Mouse (Mus musculus): ENCODE measurements around the gene Hoxc13. TPM values are rescaled to one million over a fixed set of nuclear protein-coding genes. Genes with fewer than 3 reads are reported as not detected.
A peak's percentile ranks its signal among the peaks of the same experiment; 100 is the strongest.

Gene Hoxc13
- polyA plus RNA-seq, 1 experiment from 2014 or later: not detected

DNA sequence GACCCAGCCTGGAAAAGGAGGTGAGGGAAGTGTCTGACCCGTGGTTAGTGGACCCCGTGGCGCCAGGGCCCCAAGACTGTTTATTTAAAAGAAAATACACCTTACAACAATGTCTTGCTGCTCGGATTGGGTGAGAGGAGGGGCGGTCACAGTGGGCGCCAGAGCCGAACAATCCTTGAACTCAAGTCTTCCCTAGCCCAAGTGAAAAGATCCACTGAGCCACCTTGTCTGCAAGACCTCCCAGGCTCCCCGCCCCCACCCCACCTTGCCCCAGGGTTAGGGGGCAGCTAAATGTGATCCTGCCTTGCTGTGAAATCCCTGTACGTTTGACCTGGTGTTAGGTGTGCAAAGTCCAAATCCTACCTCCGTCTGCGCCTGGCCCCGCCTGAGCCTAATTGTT, 36.0 kb downstream of the Hoxc13 start:
- Histone ChIP-seq H3K4me3 (replicated peaks) (no peak overlapping the region), H3K9ac (no peak overlapping the region), H3K4me2 (no peak overlapping the region), H3K27ac (no peak overlapping the region), H3K36me3 (replicated peaks) (no peaks in the 10 kb centered on the region), H3K4me1 (no peaks in the 10 kb centered on the region), H3K27me3 (peaks cover 98% of the 10 kb centered on the region), H3K9me3 (no peaks in the 10 kb centered on the region)
- no peak for ATAC-seq (ENCODE audit: low FRiP score)
- WGBS: under 1% methylated on average over 12 of the region's 12 CpGs

DNA sequence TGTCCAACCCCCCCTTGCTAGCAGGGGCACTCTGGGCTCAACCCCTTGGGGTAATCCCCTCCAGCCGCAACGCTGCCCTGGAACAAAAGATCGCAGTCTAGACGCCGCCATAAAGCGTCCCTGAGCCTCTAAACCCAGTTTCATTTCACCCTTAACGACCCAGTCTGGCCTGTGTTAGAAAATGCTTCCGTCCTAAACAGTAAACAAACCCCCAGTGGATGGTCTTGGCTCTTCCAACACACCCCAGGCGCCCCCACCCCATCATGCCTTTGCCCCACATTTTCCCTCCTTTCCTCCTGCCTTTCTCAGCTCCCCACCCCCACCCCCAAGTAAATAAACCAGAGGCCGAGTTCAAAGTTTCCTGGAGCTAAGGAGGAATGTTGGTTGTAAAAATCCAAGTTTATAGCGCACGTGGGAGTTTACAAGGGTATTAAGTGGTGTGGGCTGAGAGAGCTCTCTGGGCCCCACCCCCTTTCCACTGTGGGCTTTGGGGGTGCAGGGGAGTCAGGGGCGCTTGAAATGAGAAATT, 38.8 kb downstream of the Hoxc13 start:
- no peaks in the 10 kb centered on the region for H3K9me3 ChIP-seq
- peaks cover 97% of the 10 kb centered on the region for H3K27me3 ChIP-seq
- no peak for ATAC-seq (ENCODE audit: low FRiP score)
- no peak overlapping the region for H3K9ac ChIP-seq
- no peak overlapping the region for H3K4me2 ChIP-seq
- H3K27ac ChIP-seq: no peak overlapping the region
- under 1% methylated on average over 13 of the region's 13 CpGs for WGBS
- H3K36me3 ChIP-seq (replicated peaks): no peaks in the 10 kb centered on the region
- H3K4me1 ChIP-seq: no peaks in the 10 kb centered on the region
- no peak overlapping the region for H3K4me3 ChIP-seq (replicated peaks)

DNA sequence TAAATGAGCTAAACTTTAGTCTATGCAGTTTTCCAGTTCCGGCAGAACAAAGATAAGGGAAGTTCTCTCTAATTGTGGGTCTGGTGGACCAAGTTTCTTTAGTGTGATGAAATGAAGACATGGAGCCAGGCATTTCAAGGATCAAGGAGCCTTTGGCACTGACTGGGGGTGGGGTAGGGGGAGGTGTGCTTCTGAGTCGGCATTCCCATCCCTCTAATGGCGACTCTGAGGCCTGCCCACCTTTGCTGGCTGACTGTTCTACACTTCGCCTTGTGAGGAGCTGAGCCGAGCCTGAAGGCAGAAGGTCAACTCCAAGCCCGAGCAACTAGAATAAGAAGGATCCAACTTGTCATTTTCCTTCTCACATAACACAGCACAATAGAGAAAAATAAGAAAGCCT, 40.8 kb downstream of the Hoxc13 start:
- WGBS: 7% methylated on average over 6 of the region's 6 CpGs
- Histone ChIP-seq H3K27ac (no peak overlapping the region), H3K9ac (no peak overlapping the region)

DNA sequence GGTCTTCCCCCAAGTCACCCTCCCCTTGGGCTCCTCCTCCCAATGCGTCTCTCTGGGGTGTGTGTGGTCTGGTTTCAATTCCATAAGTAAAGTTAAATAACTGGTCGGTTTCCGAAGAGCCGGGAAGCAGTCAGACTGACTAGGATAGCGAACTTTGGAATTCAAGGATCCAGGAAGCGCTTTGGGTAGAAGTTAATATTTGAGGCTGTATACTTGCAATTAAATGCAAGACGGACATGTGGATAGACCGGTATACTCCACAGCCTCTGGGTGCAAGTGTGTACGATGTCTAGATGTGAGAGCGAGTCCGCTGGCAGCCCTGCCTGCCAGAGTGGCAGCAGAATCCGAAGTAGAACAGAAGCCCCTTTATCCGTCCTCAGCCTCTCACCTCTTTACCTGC, 41.6 kb downstream of the Hoxc13 start:
- Histone ChIP-seq H3K9ac (no peak overlapping the region), H3K4me1 (peaks cover 4% of the 10 kb centered on the region; the same call in 1 of the 2 replicates), H3K27ac (no peak overlapping the region), H3K4me2 (no peak overlapping the region), H3K9me3 (no peaks in the 10 kb centered on the region), H3K27me3 (peaks cover 97% of the 10 kb centered on the region), H3K36me3 (replicated peaks) (no peaks in the 10 kb centered on the region), H3K4me3 (replicated peaks) (no peak overlapping the region)
- ATAC-seq (ENCODE audit: low FRiP score): no peak
- 2% methylated on average over 13 of the region's 13 CpGs for WGBS

More for the DNA sequence above, 40.8 kb downstream of the Hoxc13 start:
- Histone ChIP-seq H3K4me3 (replicated peaks) (no peak overlapping the region), H3K36me3 (replicated peaks) (no peaks in the 10 kb centered on the region), H3K4me1 (peaks cover 2% of the 10 kb centered on the region; the same call in 1 of the 2 replicates), H3K4me2 (no peak overlapping the region), H3K9me3 (no peaks in the 10 kb centered on the region), H3K27me3 (peaks cover 97% of the 10 kb centered on the region)
- no peak for ATAC-seq (ENCODE audit: low FRiP score)

DNA sequence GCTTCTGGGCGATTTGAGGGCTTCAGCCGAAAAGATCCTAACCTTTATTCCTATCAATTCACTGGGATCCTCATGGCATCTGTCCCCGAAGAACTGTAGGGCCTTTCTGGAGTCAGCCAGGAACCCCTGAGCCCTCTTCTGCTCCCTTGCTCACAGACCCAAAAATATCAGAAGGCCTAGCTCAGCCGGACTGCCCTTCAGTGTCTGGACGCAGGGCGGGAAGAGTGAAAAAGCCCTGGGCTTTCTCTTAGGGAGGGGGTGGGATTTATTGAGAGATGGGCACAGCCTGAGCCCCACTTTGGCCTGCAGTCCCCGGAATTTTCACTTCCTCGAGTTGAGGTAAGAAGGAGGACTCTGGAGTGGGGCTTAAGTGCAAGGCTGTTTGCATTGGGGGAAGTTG, 42.4 kb downstream of the Hoxc13 start:
- WGBS: 2% methylated on average over 8 of the region's 8 CpGs
- H3K9ac ChIP-seq: no peak overlapping the region
- peaks cover 97% of the 10 kb centered on the region for H3K27me3 ChIP-seq
- no peak for ATAC-seq (ENCODE audit: low FRiP score)
- H3K4me1 ChIP-seq: peaks cover 4% of the 10 kb centered on the region; the same call in 1 of the 2 replicates
- no peak overlapping the region for H3K4me2 ChIP-seq
- H3K4me3 ChIP-seq (replicated peaks): no peak overlapping the region
- no peaks in the 10 kb centered on the region for H3K36me3 ChIP-seq (replicated peaks)
- no peaks in the 10 kb centered on the region for H3K9me3 ChIP-seq
- H3K27ac ChIP-seq: no peak overlapping the region

DNA sequence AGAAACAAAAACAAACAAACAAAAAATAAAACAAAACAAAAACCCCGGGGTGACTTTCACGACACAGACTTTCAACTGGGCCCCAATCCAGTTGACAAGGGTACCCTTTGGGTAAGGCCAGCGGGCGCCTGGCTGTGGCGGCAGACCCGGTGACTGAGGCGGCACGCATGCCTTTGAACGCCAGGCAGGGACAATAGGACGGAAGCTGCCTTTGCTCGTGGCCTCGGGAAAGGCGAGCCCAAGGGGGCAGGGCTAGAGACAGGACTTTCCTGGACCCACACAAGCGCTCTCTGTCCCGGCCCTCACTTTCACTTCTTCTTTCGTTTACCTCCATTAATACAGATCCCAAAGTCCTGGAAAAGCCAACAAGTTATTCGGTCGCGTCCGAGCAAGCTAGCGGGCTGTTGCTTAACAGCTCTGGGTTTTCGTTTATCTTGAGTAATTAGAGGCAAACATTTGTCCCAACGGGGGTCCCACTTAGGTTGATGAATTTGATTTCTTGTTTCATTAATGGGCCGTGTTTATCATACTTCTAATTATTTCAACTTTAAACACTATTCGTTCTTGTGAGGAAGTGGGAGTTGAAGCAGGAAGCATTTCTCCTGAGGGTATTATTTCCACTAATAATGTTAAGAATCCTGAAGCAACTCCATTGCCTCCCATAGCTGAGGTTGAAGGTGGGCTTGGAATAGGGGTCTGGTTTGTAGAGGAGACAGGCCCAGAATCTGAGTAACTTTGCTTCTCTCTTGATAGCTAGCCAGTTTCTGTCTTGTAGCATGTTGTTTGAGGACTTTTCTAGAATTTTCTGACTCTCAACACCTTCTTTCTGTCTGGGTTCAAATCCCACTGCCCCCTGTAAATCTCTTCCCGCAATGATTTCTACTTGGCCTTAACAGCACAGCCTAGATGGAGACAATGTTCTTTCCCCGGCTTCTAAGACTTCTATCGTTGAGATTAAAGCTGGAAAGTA, 43.1 kb downstream of the Hoxc13 start:
- no peak for ATAC-seq (ENCODE audit: low FRiP score)
- no peaks in the 10 kb centered on the region for H3K36me3 ChIP-seq (replicated peaks)
- no peaks in the 10 kb centered on the region for H3K9me3 ChIP-seq
- no peak overlapping the region for H3K9ac ChIP-seq
- H3K4me3 ChIP-seq (replicated peaks): no peak overlapping the region
- no peak overlapping the region for H3K27ac ChIP-seq
- 1% methylated on average over 28 of the region's 28 CpGs for WGBS
- peaks cover 97% of the 10 kb centered on the region for H3K27me3 ChIP-seq
- H3K4me2 ChIP-seq: no peak overlapping the region
- peaks cover 4% of the 10 kb centered on the region; the same call in 1 of the 2 replicates for H3K4me1 ChIP-seq

DNA sequence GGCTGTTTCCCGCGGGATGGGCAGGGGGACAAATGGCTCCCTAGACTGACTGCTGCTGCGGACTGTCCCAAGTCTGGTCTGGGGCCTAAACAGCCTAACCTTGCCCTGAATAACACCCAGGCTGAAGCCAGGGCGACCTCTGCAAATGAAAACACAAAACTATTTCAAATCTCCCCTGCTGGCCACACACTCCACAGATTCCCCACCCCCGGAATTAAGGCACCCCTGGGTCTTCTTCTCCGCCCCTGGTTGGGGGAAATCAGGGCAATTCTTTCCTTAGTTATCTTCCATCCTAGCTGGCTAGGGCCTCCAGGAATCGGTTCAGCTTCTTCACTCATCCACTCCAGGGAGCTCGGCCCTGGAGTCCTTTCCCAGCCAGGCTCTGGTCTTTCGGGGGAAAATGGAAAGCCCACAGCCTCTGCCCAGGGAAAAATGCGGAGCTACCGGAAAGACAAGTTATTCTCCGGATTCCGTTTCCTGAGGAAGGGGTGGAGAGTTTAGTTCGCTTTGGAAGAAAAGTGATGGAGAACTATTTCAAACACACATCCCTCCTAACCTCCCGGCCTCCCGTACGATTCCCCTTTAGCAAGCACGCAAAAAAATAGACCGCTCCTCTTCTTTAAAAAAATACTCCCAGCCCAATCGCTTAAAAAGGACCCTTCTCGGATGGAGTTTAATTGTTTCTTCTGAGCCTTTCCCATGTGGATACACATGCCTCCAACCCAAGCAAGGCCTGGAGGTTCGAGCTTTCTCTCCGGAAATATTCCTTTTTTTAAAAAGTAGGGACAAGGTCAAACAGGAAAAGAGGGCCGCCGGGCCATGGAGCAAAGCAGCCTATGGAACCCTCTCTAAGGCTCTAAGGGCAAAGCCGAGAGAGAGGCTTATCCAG, 44.3 kb downstream of the Hoxc13 start:
- Histone ChIP-seq H3K4me2 (no peak overlapping the region), H3K4me1 (peaks cover 4% of the 10 kb centered on the region; the same call in 1 of the 2 replicates), H3K36me3 (replicated peaks) (no peaks in the 10 kb centered on the region), H3K9ac (no peak overlapping the region), H3K27ac (no peak overlapping the region), H3K9me3 (no peaks in the 10 kb centered on the region), H3K27me3 (peaks cover 98% of the 10 kb centered on the region), H3K4me3 (replicated peaks) (no peak overlapping the region)
- whole genome bisulfite sequencing: 3% methylated on average over 26 of the region's 26 CpGs
- ATAC-seq (ENCODE audit: low FRiP score): no peak

DNA sequence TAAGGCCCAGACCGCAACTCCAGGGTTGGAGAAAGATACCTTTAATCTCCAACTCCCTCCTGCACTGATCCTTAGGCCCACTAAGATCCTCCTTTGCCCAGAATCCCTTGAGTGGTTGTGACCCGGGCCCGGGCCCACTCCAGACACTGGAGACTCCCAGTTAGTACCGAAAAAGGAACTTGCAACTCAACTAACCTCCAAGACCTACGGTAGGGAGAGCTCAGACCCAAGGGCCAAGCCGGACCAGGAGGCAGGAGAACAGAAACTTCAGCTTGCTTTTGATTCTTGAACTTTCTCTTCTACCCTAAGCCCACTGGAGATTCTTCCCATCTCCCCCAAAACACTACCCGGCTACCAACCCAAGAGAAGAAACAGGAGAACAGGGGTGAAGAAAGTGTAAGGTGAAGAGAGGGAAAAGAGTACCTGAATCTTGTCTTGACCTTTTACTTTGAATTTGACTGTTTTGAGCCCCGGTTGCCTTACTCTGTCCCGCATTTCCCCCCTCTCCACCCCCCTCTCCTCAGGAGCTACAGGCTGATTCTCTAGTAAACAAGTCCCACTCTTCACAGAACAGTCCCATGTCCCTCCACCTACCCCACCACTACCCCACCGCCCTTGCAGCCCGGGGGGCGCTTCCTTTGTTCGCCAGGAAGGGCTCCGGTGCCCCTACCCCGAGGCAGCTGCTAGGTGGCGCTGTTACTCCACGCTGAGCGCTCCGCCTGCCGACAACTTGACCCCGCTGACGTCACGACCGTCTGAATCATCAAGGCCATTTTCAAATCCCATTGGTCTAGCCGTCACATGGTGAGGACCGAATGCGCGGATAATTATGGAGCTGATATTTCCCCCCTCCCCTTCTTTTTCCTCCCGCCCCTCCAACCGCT, 45.2 kb downstream of the Hoxc13 start:
- Histone ChIP-seq H3K27ac (no peak overlapping the region), H3K4me3 (replicated peaks) (0 out of 2 replicates have a peak overlapping the region, but pooled peaks have one; percentile 1), H3K36me3 (replicated peaks) (no peaks in the 10 kb centered on the region), H3K27me3 (peaks cover 98% of the 10 kb centered on the region), H3K4me2 (peak overlapping the region; percentile 31), H3K4me1 (peaks cover 4% of the 10 kb centered on the region; the same call in 1 of the 2 replicates), H3K9ac (no peak overlapping the region), H3K9me3 (no peaks in the 10 kb centered on the region)
- 3% methylated on average over 30 of the region's 30 CpGs for WGBS
- ATAC-seq (ENCODE audit: low FRiP score): peak; percentile 46; the same call in 1 of the 2 replicates

DNA sequence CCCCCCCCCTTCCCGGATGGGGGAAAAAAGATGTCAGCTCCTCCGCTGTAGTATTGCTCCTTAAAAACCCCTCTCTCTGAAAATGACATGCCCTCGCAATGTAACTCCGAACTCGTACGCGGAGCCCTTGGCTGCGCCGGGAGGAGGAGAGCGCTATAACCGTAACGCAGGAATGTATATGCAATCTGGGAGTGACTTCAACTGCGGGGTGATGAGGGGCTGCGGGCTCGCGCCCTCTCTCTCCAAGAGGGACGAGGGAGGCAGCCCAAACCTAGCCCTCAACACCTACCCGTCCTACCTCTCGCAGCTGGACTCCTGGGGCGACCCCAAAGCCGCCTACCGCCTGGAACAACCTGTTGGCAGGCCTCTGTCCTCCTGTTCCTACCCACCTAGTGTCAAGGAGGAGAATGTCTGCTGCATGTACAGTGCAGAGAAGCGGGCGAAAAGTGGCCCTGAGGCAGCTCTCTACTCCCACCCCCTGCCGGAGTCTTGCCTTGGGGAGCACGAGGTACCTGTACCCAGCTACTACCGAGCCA, 45.9 kb downstream of the Hoxc13 start, which contains the start of gene Hoxc10:
TSS of gene Hoxc10 (plus strand) at position 21 of the 536 bp plus-strand sequence.
- 4% methylated on average over 27 of the region's 27 CpGs for WGBS
- no peak within 1 kb of the TSS for H3K9ac ChIP-seq
- H3K4me3 ChIP-seq (replicated peaks): 0 out of 2 replicates have a peak within 1 kb of the TSS, but pooled peaks have one; percentile 1
- H3K27ac ChIP-seq: no peak within 1 kb of the TSS
- H3K4me2 ChIP-seq: peak within 1 kb of the TSS; percentile 31
- no peaks in the 10 kb centered on the region for H3K36me3 ChIP-seq (replicated peaks)
- peaks cover 4% of the 10 kb centered on the region; the same call in 1 of the 2 replicates for H3K4me1 ChIP-seq
- ATAC-seq (ENCODE audit: low FRiP score): peak; percentile 17; the same call in 1 of the 2 replicates
- H3K27me3 ChIP-seq: peaks cover 98% of the 10 kb centered on the region
- H3K9me3 ChIP-seq: no peaks in the 10 kb centered on the region

DNA sequence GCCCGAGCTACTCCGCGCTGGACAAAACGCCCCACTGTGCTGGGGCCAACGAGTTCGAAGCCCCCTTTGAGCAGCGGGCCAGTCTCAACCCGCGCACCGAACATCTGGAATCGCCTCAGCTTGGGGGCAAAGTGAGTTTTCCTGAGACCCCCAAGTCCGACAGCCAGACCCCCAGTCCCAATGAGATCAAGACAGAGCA, 46.3 kb downstream of the Hoxc13 start, which contains the start of gene Hoxc5:
TSS of gene Hoxc5 (plus strand) at position 132 of the 199 bp plus-strand sequence.
- H3K36me3 ChIP-seq (replicated peaks): no peaks in the 10 kb centered on the region
- H3K27ac ChIP-seq: no peak within 1 kb of the TSS
- H3K9ac ChIP-seq: no peak within 1 kb of the TSS
- ATAC-seq (ENCODE audit: low FRiP score): no peak
- H3K4me3 ChIP-seq (replicated peaks): 0 out of 2 replicates have a peak within 1 kb of the TSS, but pooled peaks have one; percentile 1
- 4% methylated on average over 12 of the region's 12 CpGs for WGBS
- H3K27me3 ChIP-seq: peaks cover 100% of the 10 kb centered on the region
- no peaks in the 10 kb centered on the region for H3K9me3 ChIP-seq
- peaks cover 4% of the 10 kb centered on the region; the same call in 1 of the 2 replicates for H3K4me1 ChIP-seq
- peak within 1 kb of the TSS; percentile 31 for H3K4me2 ChIP-seq
